ENCODE assay signal across 49 mouse cellular contexts in genomic region chr6:42377280-42377679, GRCm38 (mm10). TPM values are rescaled to one million over a fixed set of nuclear protein-coding genes. Genes with fewer than 3 reads are reported as not detected.
"Had no signal": no experiment of that assay in that cellular context is flagged by ENCODE, and none has a peak within 500 bp of the region (broad histone marks: within the 10 kb centered on the region; RNA-seq: fewer than 3 reads in every experiment).

No protein-coding gene starts in this region.

- H3K27me3 ChIP-seq: heart, embryonic 12.5 days; heart, embryonic 13.5 days; heart, embryonic 15.5 days; hindbrain, embryonic 15.5 days; intestine, embryonic 15.5 days; kidney, embryonic 15.5 days had no signal

- ATAC-seq: hindbrain, embryonic 16.5 days; hindbrain, postnatal 0 days; intestine, embryonic 15.5 days; intestine, embryonic 16.5 days; intestine, postnatal 0 days had no signal

- H3K27ac ChIP-seq: heart, embryonic 10.5 days; hindbrain, embryonic 10.5 days; hindbrain, embryonic 12.5 days; hindbrain, embryonic 13.5 days; hindbrain, embryonic 14.5 days; hindbrain, embryonic 15.5 days; hindbrain, postnatal 0 days; intestine, embryonic 15.5 days; kidney, postnatal 0 days; layer of hippocampus, adult 2 months had no signal

- H3K9me3 ChIP-seq: heart, embryonic 10.5 days; heart, embryonic 12.5 days; heart, embryonic 13.5 days; heart, embryonic 15.5 days; hindbrain, embryonic 10.5 days; hindbrain, embryonic 12.5 days; hindbrain, embryonic 13.5 days; hindbrain, embryonic 15.5 days; intestine, embryonic 15.5 days; kidney, embryonic 15.5 days had no signal

- DNase-seq: heart, postnatal 10 days; heart, postnatal 14 days; heart, postnatal 36 days; heart, postnatal 4 days; kidney, adult 11 months; kidney, adult 18-20 months; kidney, adult 2 months; kidney, adult 8-10 months; kidney, adult 9 months; kidney, postnatal 10 days; kidney, postnatal 14 days; kidney, postnatal 25 days; kidney, postnatal 36 days; kidney, postnatal 4 days; layer of hippocampus, adult 9-11 months; layer of hippocampus, postnatal 36 days had no signal

- H3K36me3 ChIP-seq: heart, embryonic 10.5 days; heart, embryonic 12.5 days; heart, embryonic 13.5 days; heart, embryonic 15.5 days; hindbrain, embryonic 10.5 days; hindbrain, embryonic 12.5 days; hindbrain, embryonic 13.5 days; hindbrain, embryonic 15.5 days; intestine, embryonic 15.5 days; kidney, embryonic 15.5 days had no signal

- H3K4me2 ChIP-seq: heart, embryonic 11.5 days; heart, embryonic 12.5 days; heart, embryonic 13.5 days; heart, embryonic 15.5 days; hindbrain, embryonic 12.5 days; hindbrain, embryonic 13.5 days; hindbrain, embryonic 14.5 days; hindbrain, embryonic 15.5 days; intestine, embryonic 15.5 days; kidney, embryonic 15.5 days had no signal

- H3K9ac ChIP-seq: heart, embryonic 12.5 days; hindbrain, embryonic 12.5 days; hindbrain, embryonic 13.5 days; hindbrain, embryonic 14.5 days; hindbrain, embryonic 15.5 days; intestine, embryonic 15.5 days; kidney, embryonic 15.5 days had no signal

- H3K4me3 ChIP-seq: heart, embryonic 10.5 days; heart, embryonic 12.5 days; heart, embryonic 13.5 days; heart, embryonic 15.5 days; hindbrain, embryonic 10.5 days; hindbrain, embryonic 12.5 days; hindbrain, embryonic 13.5 days; hindbrain, embryonic 15.5 days; intestine, embryonic 15.5 days; kidney, embryonic 15.5 days; layer of hippocampus, adult 2 months had no signal

RNA-seq across cellular contexts. Expression of gene Epha1, which starts 4.2 kb away (rescaled TPM):
- total RNA-seq: layer of hippocampus, adult 2 months had no signal

RNA-seq across cellular contexts. Expression of gene Tas2r143, which starts 22.8 kb away (rescaled TPM):
- total RNA-seq: heart, postnatal 10 days; heart, postnatal 14 days; heart, postnatal 36 days; hematopoietic stem cell, adult 5-6 weeks; hindbrain, postnatal 0 days; layer of hippocampus, adult 18-20 months; layer of hippocampus, adult 2 months; layer of hippocampus, adult 8-10 months; layer of hippocampus, postnatal 14 days; layer of hippocampus, postnatal 25 days had no signal
- polyA plus RNA-seq: heart, embryonic 10.5 days; heart, embryonic 11.5 days; heart, embryonic 12.5 days; heart, embryonic 13.5 days; heart, embryonic 14.5 days; heart, embryonic 15.5 days; heart, embryonic 16.5 days; heart, postnatal 0 days; hindbrain, embryonic 10.5 days; hindbrain, embryonic 11.5 days; hindbrain, embryonic 12.5 days; hindbrain, embryonic 13.5 days; hindbrain, embryonic 14.5 days; hindbrain, embryonic 15.5 days; hindbrain, embryonic 16.5 days; hindbrain, postnatal 0 days; inflammation-experienced regulatory T-cells, adult 6 months; intestine, embryonic 14.5 days; intestine, embryonic 15.5 days; intestine, embryonic 16.5 days; intestine, postnatal 0 days; kidney, adult 2 months; kidney, embryonic 14.5 days; kidney, embryonic 15.5 days; kidney, embryonic 16.5 days; kidney, postnatal 0 days had no signal

RNA-seq across cellular contexts. Expression of gene Tas2r135, which starts 28.0 kb away (rescaled TPM):
- total RNA-seq: heart, postnatal 25 days; hematopoietic stem cell, adult 5-6 weeks; hindbrain, postnatal 0 days; layer of hippocampus, adult 18-20 months; layer of hippocampus, adult 2 months; layer of hippocampus, postnatal 25 days; layer of hippocampus, postnatal 36 days had no signal
- polyA plus RNA-seq: heart, embryonic 10.5 days; heart, embryonic 11.5 days; heart, embryonic 12.5 days; heart, embryonic 13.5 days; heart, embryonic 14.5 days; heart, embryonic 15.5 days; heart, embryonic 16.5 days; heart, postnatal 0 days; hindbrain, embryonic 10.5 days; hindbrain, embryonic 12.5 days; hindbrain, embryonic 13.5 days; hindbrain, embryonic 14.5 days; hindbrain, embryonic 15.5 days; hindbrain, embryonic 16.5 days; hindbrain, postnatal 0 days; inflammation-experienced regulatory T-cells, adult 6 months; intestine, embryonic 15.5 days; intestine, embryonic 16.5 days; intestine, postnatal 0 days; kidney, adult 2 months; kidney, embryonic 14.5 days; kidney, embryonic 15.5 days; kidney, embryonic 16.5 days; kidney, postnatal 0 days; large intestine, adult 2 months had no signal

RNA-seq across cellular contexts. Expression of gene Fam131b, which starts 52.8 kb away (rescaled TPM):
- total RNA-seq: hematopoietic stem cell, adult 5-6 weeks had no signal
- polyA plus RNA-seq: inflammation-experienced regulatory T-cells, adult 6 months; kidney, postnatal 0 days had no signal
